Mouse (Mus musculus) mouse trophoblast stem cell (cell line): ENCODE results near the gene Lrrc8c.

Source experiments
- in situ Hi-C, 2 experiments: fragments of 300-500 bp; cut with MseI, MboI; formaldehyde crosslinking; loops; 2 replicates in 1 of 2; 3 replicates in 1 of 2; pipeline ENCODE4 v1.15.1; 2025

Gene Lrrc8c

GRCm38 (mm10) chr5:105547115-105547514 is 27.9 kb downstream of the Lrrc8c start:
- in situ Hi-C loops = no loop called here

GRCm38 (mm10) chr5:105551808-105552207 is 32.6 kb downstream of the Lrrc8c start:
- in situ Hi-C loops = no loop called here

GRCm38 (mm10) chr5:105556291-105556690 is 37.1 kb downstream of the Lrrc8c start:
- in situ Hi-C loops = no loop called here

- in situ Hi-C loops = no loop called here
These were observed 38.2 kb downstream of the Lrrc8c start for GRCm38 (mm10) chr5:105557346-105557745.

GRCm38 (mm10) chr5:105557777-105558240 is 38.6 kb downstream of the Lrrc8c start:
- in situ Hi-C loops = no loop called here

- in situ Hi-C loops = no loop called here
These were observed 39.3 kb downstream of the Lrrc8c start for GRCm38 (mm10) chr5:105558517-105558916.

- in situ Hi-C loops = no loop called here
These were observed 42.7 kb downstream of the Lrrc8c start for GRCm38 (mm10) chr5:105561926-105562325.

- in situ Hi-C loops = no loop called here
These were observed 45.6 kb downstream of the Lrrc8c start for GRCm38 (mm10) chr5:105564761-105565160.

- in situ Hi-C loops = no loop called here
These were observed 46.6 kb downstream of the Lrrc8c start for GRCm38 (mm10) chr5:105565824-105566223.

GRCm38 (mm10) chr5:105566852-105567412 is 47.7 kb downstream of the Lrrc8c start:
- in situ Hi-C loops = no loop called here

- in situ Hi-C loops = no loop called here
These were observed 49.0 kb downstream of the Lrrc8c start for GRCm38 (mm10) chr5:105568043-105568747.

GRCm38 (mm10) chr5:105569168-105569567 is 50.0 kb downstream of the Lrrc8c start:
- in situ Hi-C loops = no loop called here

- in situ Hi-C loops = no loop called here
These were observed 53.0 kb downstream of the Lrrc8c start for GRCm38 (mm10) chr5:105572160-105572692.

- in situ Hi-C loops = no loop called here
These were observed 53.7 kb downstream of the Lrrc8c start for GRCm38 (mm10) chr5:105572876-105573275.

- in situ Hi-C loops = no loop called here
These were observed 55.6 kb downstream of the Lrrc8c start for GRCm38 (mm10) chr5:105574835-105575234.

- in situ Hi-C loops = no loop called here
These were observed 56.7 kb downstream of the Lrrc8c start for GRCm38 (mm10) chr5:105575839-105576238.

GRCm38 (mm10) chr5:105580909-105581308 is 61.7 kb downstream of the Lrrc8c start:
- in situ Hi-C loops = no loop called here

GRCm38 (mm10) chr5:105585929-105586328 is 66.7 kb downstream of the Lrrc8c start:
- in situ Hi-C loops = no loop called here

- in situ Hi-C loops = no loop called here
These were observed 67.5 kb downstream of the Lrrc8c start for GRCm38 (mm10) chr5:105586655-105587054.

- in situ Hi-C loops = no loop called here
These were observed 68.3 kb downstream of the Lrrc8c start for GRCm38 (mm10) chr5:105587471-105587870.

- in situ Hi-C loops = no loop called here
These were observed 69.5 kb downstream of the Lrrc8c start for GRCm38 (mm10) chr5:105588683-105589082.

GRCm38 (mm10) chr5:105589119-105589518 is 69.9 kb downstream of the Lrrc8c start:
- in situ Hi-C loops = no loop called here

- in situ Hi-C loops = no loop called here
These were observed 73.2 kb downstream of the Lrrc8c start for GRCm38 (mm10) chr5:105592396-105592795.
